Mouse (Mus musculus): Measurements from ENCODE around the gene Arhgap22. TPM values are rescaled to one million over a fixed set of nuclear protein-coding genes. Genes with fewer than 3 reads are reported as not detected.

Gene Arhgap22
- polyA plus RNA-seq, 1 experiment from 2014 or later = 8.1 TPM

GRCm38 (mm10) chr14:33189849-33190423 is 23.9 kb upstream of the Arhgap22 start:
- 89% methylated on average over 21 of the region's 21 CpGs for WGBS
- Histone ChIP-seq H3K27me3 (ENCODE audit: control insufficient read depth, insufficient read depth, low read depth, low read length) (no peaks in the 10 kb centered on the region), H3K36me3 (ENCODE audit: control insufficient read depth, insufficient read depth, low read length) (no peaks in the 10 kb centered on the region), H3K4me2 (ENCODE audit: low read depth, low read length) (no peak overlapping the region), H3K4me1 (replicated peaks; ENCODE audit: control insufficient read depth, insufficient read depth, low read length) (no peaks in the 10 kb centered on the region), H3K9me3 (ENCODE audit: control insufficient read depth, low read length) (no peaks in the 10 kb centered on the region), H3K9ac (ENCODE audit: low read length) (no peak overlapping the region), H3K4me3 (ENCODE audit: low read length) (no peak overlapping the region), H3K27ac (ENCODE audit: low read length) (no peak overlapping the region)
- ATAC-seq (ENCODE audit: low read depth) = no peak

GRCm38 (mm10) chr14:33190646-33191045 is 23.2 kb upstream of the Arhgap22 start:
- Histone ChIP-seq H3K27ac (ENCODE audit: low read length) (no peak overlapping the region), H3K9me3 (ENCODE audit: control insufficient read depth, low read length) (no peaks in the 10 kb centered on the region), H3K27me3 (ENCODE audit: control insufficient read depth, insufficient read depth, low read depth, low read length) (no peaks in the 10 kb centered on the region), H3K36me3 (ENCODE audit: control insufficient read depth, insufficient read depth, low read length) (no peaks in the 10 kb centered on the region), H3K4me3 (ENCODE audit: low read length) (no peak overlapping the region), H3K4me2 (ENCODE audit: low read depth, low read length) (no peak overlapping the region), H3K9ac (ENCODE audit: low read length) (no peak overlapping the region), H3K4me1 (replicated peaks; ENCODE audit: control insufficient read depth, insufficient read depth, low read length) (no peaks in the 10 kb centered on the region)
- ATAC-seq (ENCODE audit: low read depth) = no peak
- WGBS = 62% methylated on average over 1 of the region's 1 CpGs

- Histone ChIP-seq H3K9me3 (ENCODE audit: control insufficient read depth, low read length) (no peaks in the 10 kb centered on the region), H3K36me3 (ENCODE audit: control insufficient read depth, insufficient read depth, low read length) (no peaks in the 10 kb centered on the region), H3K27ac (ENCODE audit: low read length) (no peak overlapping the region), H3K27me3 (ENCODE audit: control insufficient read depth, insufficient read depth, low read depth, low read length) (no peaks in the 10 kb centered on the region), H3K9ac (ENCODE audit: low read length) (no peak overlapping the region), H3K4me1 (replicated peaks; ENCODE audit: control insufficient read depth, insufficient read depth, low read length) (no peaks in the 10 kb centered on the region), H3K4me3 (ENCODE audit: low read length) (no peak overlapping the region), H3K4me2 (ENCODE audit: low read depth, low read length) (no peak overlapping the region)
- ATAC-seq (ENCODE audit: low read depth) = no peak
These were observed 20.1 kb upstream of the Arhgap22 start for GRCm38 (mm10) chr14:33193762-33194161.

GRCm38 (mm10) chr14:33194241-33194640 is 19.6 kb upstream of the Arhgap22 start:
- no peaks in the 10 kb centered on the region for H3K9me3 ChIP-seq (ENCODE audit: control insufficient read depth, low read length)
- H3K4me3 ChIP-seq (ENCODE audit: low read length) = no peak overlapping the region
- no peaks in the 10 kb centered on the region for H3K27me3 ChIP-seq (ENCODE audit: control insufficient read depth, insufficient read depth, low read depth, low read length)
- 67% methylated on average over 3 of the region's 3 CpGs for WGBS
- no peak for ATAC-seq (ENCODE audit: low read depth)
- H3K36me3 ChIP-seq (ENCODE audit: control insufficient read depth, insufficient read depth, low read length) = no peaks in the 10 kb centered on the region
- H3K27ac ChIP-seq (ENCODE audit: low read length) = no peak overlapping the region
- H3K4me2 ChIP-seq (ENCODE audit: low read depth, low read length) = no peak overlapping the region
- no peak overlapping the region for H3K9ac ChIP-seq (ENCODE audit: low read length)
- no peaks in the 10 kb centered on the region for H3K4me1 ChIP-seq (replicated peaks; ENCODE audit: control insufficient read depth, insufficient read depth, low read length)

- H3K36me3 ChIP-seq (ENCODE audit: control insufficient read depth, insufficient read depth, low read length) = no peaks in the 10 kb centered on the region
- no peaks in the 10 kb centered on the region for H3K4me1 ChIP-seq (replicated peaks; ENCODE audit: control insufficient read depth, insufficient read depth, low read length)
- 63% methylated on average over 4 of the region's 4 CpGs for WGBS
- no peaks in the 10 kb centered on the region for H3K9me3 ChIP-seq (ENCODE audit: control insufficient read depth, low read length)
- H3K9ac ChIP-seq (ENCODE audit: low read length) = no peak overlapping the region
- H3K4me3 ChIP-seq (ENCODE audit: low read length) = no peak overlapping the region
- ATAC-seq (ENCODE audit: low read depth) = no peak
- H3K27ac ChIP-seq (ENCODE audit: low read length) = no peak overlapping the region
- no peaks in the 10 kb centered on the region for H3K27me3 ChIP-seq (ENCODE audit: control insufficient read depth, insufficient read depth, low read depth, low read length)
- H3K4me2 ChIP-seq (ENCODE audit: low read depth, low read length) = no peak overlapping the region
These were observed 11.7 kb upstream of the Arhgap22 start for GRCm38 (mm10) chr14:33202161-33202560.

GRCm38 (mm10) chr14:33202885-33203284 is 10.9 kb upstream of the Arhgap22 start:
- Histone ChIP-seq H3K36me3 (ENCODE audit: control insufficient read depth, insufficient read depth, low read length) (no peaks in the 10 kb centered on the region), H3K9me3 (ENCODE audit: control insufficient read depth, low read length) (no peaks in the 10 kb centered on the region), H3K4me2 (ENCODE audit: low read depth, low read length) (no peak overlapping the region), H3K4me1 (replicated peaks; ENCODE audit: control insufficient read depth, insufficient read depth, low read length) (no peaks in the 10 kb centered on the region), H3K9ac (ENCODE audit: low read length) (no peak overlapping the region), H3K27ac (ENCODE audit: low read length) (no peak overlapping the region), H3K27me3 (ENCODE audit: control insufficient read depth, insufficient read depth, low read depth, low read length) (no peaks in the 10 kb centered on the region), H3K4me3 (ENCODE audit: low read length) (no peak overlapping the region)
- no peak for ATAC-seq (ENCODE audit: low read depth)
- 69% methylated on average over 6 of the region's 6 CpGs for WGBS

GRCm38 (mm10) chr14:33203777-33204176 is 10.0 kb upstream of the Arhgap22 start:
- H3K4me3 ChIP-seq (ENCODE audit: low read length) = no peak overlapping the region
- H3K27me3 ChIP-seq (ENCODE audit: control insufficient read depth, insufficient read depth, low read depth, low read length) = no peaks in the 10 kb centered on the region
- WGBS = 74% methylated on average over 14 of the region's 14 CpGs
- no peaks in the 10 kb centered on the region for H3K4me1 ChIP-seq (replicated peaks; ENCODE audit: control insufficient read depth, insufficient read depth, low read length)
- H3K9me3 ChIP-seq (ENCODE audit: control insufficient read depth, low read length) = no peaks in the 10 kb centered on the region
- no peak overlapping the region for H3K9ac ChIP-seq (ENCODE audit: low read length)
- H3K27ac ChIP-seq (ENCODE audit: low read length) = no peak overlapping the region
- no peak overlapping the region for H3K4me2 ChIP-seq (ENCODE audit: low read depth, low read length)
- H3K36me3 ChIP-seq (ENCODE audit: control insufficient read depth, insufficient read depth, low read length) = no peaks in the 10 kb centered on the region
- ATAC-seq (ENCODE audit: low read depth) = no peak

- Histone ChIP-seq H3K9me3 (ENCODE audit: control insufficient read depth, low read length) (no peaks in the 10 kb centered on the region), H3K9ac (ENCODE audit: low read length) (no peak overlapping the region), H3K27me3 (ENCODE audit: control insufficient read depth, insufficient read depth, low read depth, low read length) (no peaks in the 10 kb centered on the region), H3K36me3 (ENCODE audit: control insufficient read depth, insufficient read depth, low read length) (no peaks in the 10 kb centered on the region), H3K27ac (ENCODE audit: low read length) (no peak overlapping the region), H3K4me2 (ENCODE audit: low read depth, low read length) (peak overlapping the region; percentile 30; the same call in 1 of the 2 replicates), H3K4me1 (replicated peaks; ENCODE audit: control insufficient read depth, insufficient read depth, low read length) (no peaks in the 10 kb centered on the region), H3K4me3 (ENCODE audit: low read length) (no peak overlapping the region)
- ATAC-seq (ENCODE audit: low read depth) = peak; percentile 45; the same call in 1 of the 2 replicates
- WGBS = 27% methylated on average over 24 of the region's 24 CpGs
These were observed 8.4 kb upstream of the Arhgap22 start for GRCm38 (mm10) chr14:33205280-33205965.

GRCm38 (mm10) chr14:33207011-33207410 is 6.8 kb upstream of the Arhgap22 start:
- H3K27ac ChIP-seq (ENCODE audit: low read length) = no peak overlapping the region
- no peak for ATAC-seq (ENCODE audit: low read depth)
- H3K4me2 ChIP-seq (ENCODE audit: low read depth, low read length) = no peak overlapping the region
- no peak overlapping the region for H3K9ac ChIP-seq (ENCODE audit: low read length)
- H3K9me3 ChIP-seq (ENCODE audit: control insufficient read depth, low read length) = no peaks in the 10 kb centered on the region
- no peak overlapping the region for H3K4me3 ChIP-seq (ENCODE audit: low read length)
- H3K4me1 ChIP-seq (replicated peaks; ENCODE audit: control insufficient read depth, insufficient read depth, low read length) = no peaks in the 10 kb centered on the region
- no peaks in the 10 kb centered on the region for H3K36me3 ChIP-seq (ENCODE audit: control insufficient read depth, insufficient read depth, low read length)
- WGBS = 26% methylated on average over 2 of the region's 2 CpGs
- no peaks in the 10 kb centered on the region for H3K27me3 ChIP-seq (ENCODE audit: control insufficient read depth, insufficient read depth, low read depth, low read length)

Measured in lung, embryonic 16.5 days (tissue).